Mouse (Mus musculus): ENCODE data around the gene Aox1.

Gene Aox1

GRCm38 (mm10) chr1:58074266-58074665, 44.5 kb downstream of the Aox1 start:
- DNase-seq (ENCODE audit: low read depth, low spot score): no peak
- Histone ChIP-seq H3K27me3 (ENCODE audit: control insufficient read depth, insufficient read depth, low read length, poor library complexity, severe bottlenecking) (no peaks in the 10 kb centered on the region), H3K36me3 (ENCODE audit: control insufficient read depth, insufficient read depth, low read length, poor library complexity, severe bottlenecking) (no peaks in the 10 kb centered on the region)

- Histone ChIP-seq H3K36me3 (ENCODE audit: control insufficient read depth, insufficient read depth, low read length, poor library complexity, severe bottlenecking) (no peaks in the 10 kb centered on the region), H3K27me3 (ENCODE audit: control insufficient read depth, insufficient read depth, low read length, poor library complexity, severe bottlenecking) (no peaks in the 10 kb centered on the region)
- DNase-seq (ENCODE audit: low read depth, low spot score): no peak
Observed at GRCm38 (mm10) chr1:58077882-58078281, 48.2 kb downstream of the Aox1 start.

GRCm38 (mm10) chr1:58078390-58078789, 48.7 kb downstream of the Aox1 start:
- Histone ChIP-seq H3K36me3 (ENCODE audit: control insufficient read depth, insufficient read depth, low read length, poor library complexity, severe bottlenecking) (no peaks in the 10 kb centered on the region), H3K27me3 (ENCODE audit: control insufficient read depth, insufficient read depth, low read length, poor library complexity, severe bottlenecking) (no peaks in the 10 kb centered on the region)
- DNase-seq (ENCODE audit: low read depth, low spot score): no peak

GRCm38 (mm10) chr1:58079689-58080088, 50.0 kb downstream of the Aox1 start:
- Histone ChIP-seq H3K27me3 (ENCODE audit: control insufficient read depth, insufficient read depth, low read length, poor library complexity, severe bottlenecking) (no peaks in the 10 kb centered on the region), H3K36me3 (ENCODE audit: control insufficient read depth, insufficient read depth, low read length, poor library complexity, severe bottlenecking) (no peaks in the 10 kb centered on the region)
- DNase-seq (ENCODE audit: low read depth, low spot score): no peak

- no peaks in the 10 kb centered on the region for H3K36me3 ChIP-seq (ENCODE audit: control insufficient read depth, insufficient read depth, low read length, poor library complexity, severe bottlenecking)
- no peak for DNase-seq (ENCODE audit: low read depth, low spot score)
- H3K27me3 ChIP-seq (ENCODE audit: control insufficient read depth, insufficient read depth, low read length, poor library complexity, severe bottlenecking): no peaks in the 10 kb centered on the region
Observed at GRCm38 (mm10) chr1:58080446-58080845, 50.7 kb downstream of the Aox1 start.

GRCm38 (mm10) chr1:58081356-58081755, 51.6 kb downstream of the Aox1 start:
- no peak for DNase-seq (ENCODE audit: low read depth, low spot score)
- Histone ChIP-seq H3K36me3 (ENCODE audit: control insufficient read depth, insufficient read depth, low read length, poor library complexity, severe bottlenecking) (no peaks in the 10 kb centered on the region), H3K27me3 (ENCODE audit: control insufficient read depth, insufficient read depth, low read length, poor library complexity, severe bottlenecking) (no peaks in the 10 kb centered on the region)

- Histone ChIP-seq H3K27me3 (ENCODE audit: control insufficient read depth, insufficient read depth, low read length, poor library complexity, severe bottlenecking) (no peaks in the 10 kb centered on the region), H3K36me3 (ENCODE audit: control insufficient read depth, insufficient read depth, low read length, poor library complexity, severe bottlenecking) (no peaks in the 10 kb centered on the region)
- DNase-seq (ENCODE audit: low read depth, low spot score): no peak
Observed at GRCm38 (mm10) chr1:58089316-58089715, 59.6 kb downstream of the Aox1 start.

GRCm38 (mm10) chr1:58090191-58090590, 60.5 kb downstream of the Aox1 start:
- H3K36me3 ChIP-seq (ENCODE audit: control insufficient read depth, insufficient read depth, low read length, poor library complexity, severe bottlenecking): no peaks in the 10 kb centered on the region
- DNase-seq (ENCODE audit: low read depth, low spot score): no peak
- no peaks in the 10 kb centered on the region for H3K27me3 ChIP-seq (ENCODE audit: control insufficient read depth, insufficient read depth, low read length, poor library complexity, severe bottlenecking)

- H3K27me3 ChIP-seq (ENCODE audit: control insufficient read depth, insufficient read depth, low read length, poor library complexity, severe bottlenecking): no peaks in the 10 kb centered on the region
- no peak for DNase-seq (ENCODE audit: low read depth, low spot score)
- H3K36me3 ChIP-seq (ENCODE audit: control insufficient read depth, insufficient read depth, low read length, poor library complexity, severe bottlenecking): no peaks in the 10 kb centered on the region
Observed at GRCm38 (mm10) chr1:58091213-58091612, 61.5 kb downstream of the Aox1 start.

GRCm38 (mm10) chr1:58091992-58092560, 62.3 kb downstream of the Aox1 start:
- no peaks in the 10 kb centered on the region for H3K36me3 ChIP-seq (ENCODE audit: control insufficient read depth, insufficient read depth, low read length, poor library complexity, severe bottlenecking)
- no peak for DNase-seq (ENCODE audit: low read depth, low spot score)
- no peaks in the 10 kb centered on the region for H3K27me3 ChIP-seq (ENCODE audit: control insufficient read depth, insufficient read depth, low read length, poor library complexity, severe bottlenecking)

- no peaks in the 10 kb centered on the region for H3K36me3 ChIP-seq (ENCODE audit: control insufficient read depth, insufficient read depth, low read length, poor library complexity, severe bottlenecking)
- H3K27me3 ChIP-seq (ENCODE audit: control insufficient read depth, insufficient read depth, low read length, poor library complexity, severe bottlenecking): no peaks in the 10 kb centered on the region
- DNase-seq (ENCODE audit: low read depth, low spot score): no peak
Observed at GRCm38 (mm10) chr1:58097338-58097737, 67.6 kb downstream of the Aox1 start.

GRCm38 (mm10) chr1:58099119-58099518, 69.4 kb downstream of the Aox1 start:
- no peaks in the 10 kb centered on the region for H3K27me3 ChIP-seq (ENCODE audit: control insufficient read depth, insufficient read depth, low read length, poor library complexity, severe bottlenecking)
- H3K36me3 ChIP-seq (ENCODE audit: control insufficient read depth, insufficient read depth, low read length, poor library complexity, severe bottlenecking): no peaks in the 10 kb centered on the region
- peak; percentile 2 for DNase-seq (ENCODE audit: low read depth, low spot score)

GRCm38 (mm10) chr1:58101531-58102146, 71.9 kb downstream of the Aox1 start:
- Histone ChIP-seq H3K36me3 (ENCODE audit: control insufficient read depth, insufficient read depth, low read length, poor library complexity, severe bottlenecking) (no peaks in the 10 kb centered on the region), H3K27me3 (ENCODE audit: control insufficient read depth, insufficient read depth, low read length, poor library complexity, severe bottlenecking) (no peaks in the 10 kb centered on the region; the same call in 1 of the 2 replicates)
- no peak for DNase-seq (ENCODE audit: low read depth, low spot score)

GRCm38 (mm10) chr1:58102494-58102893, 72.8 kb downstream of the Aox1 start:
- Histone ChIP-seq H3K27me3 (ENCODE audit: control insufficient read depth, insufficient read depth, low read length, poor library complexity, severe bottlenecking) (no peaks in the 10 kb centered on the region; the same call in 1 of the 2 replicates), H3K36me3 (ENCODE audit: control insufficient read depth, insufficient read depth, low read length, poor library complexity, severe bottlenecking) (no peaks in the 10 kb centered on the region)
- no peak for DNase-seq (ENCODE audit: low read depth, low spot score)

- no peaks in the 10 kb centered on the region for H3K36me3 ChIP-seq (ENCODE audit: control insufficient read depth, insufficient read depth, low read length, poor library complexity, severe bottlenecking)
- no peak for DNase-seq (ENCODE audit: low read depth, low spot score)
- no peaks in the 10 kb centered on the region; the same call in 1 of the 2 replicates for H3K27me3 ChIP-seq (ENCODE audit: control insufficient read depth, insufficient read depth, low read length, poor library complexity, severe bottlenecking)
Observed at GRCm38 (mm10) chr1:58105685-58106084, 76.0 kb downstream of the Aox1 start.

- Histone ChIP-seq H3K27me3 (ENCODE audit: control insufficient read depth, insufficient read depth, low read length, poor library complexity, severe bottlenecking) (no peaks in the 10 kb centered on the region; the same call in 1 of the 2 replicates), H3K36me3 (ENCODE audit: control insufficient read depth, insufficient read depth, low read length, poor library complexity, severe bottlenecking) (no peaks in the 10 kb centered on the region)
- DNase-seq (ENCODE audit: low read depth, low spot score): no peak
Observed at GRCm38 (mm10) chr1:58107066-58107465, 77.3 kb downstream of the Aox1 start.

All from splenic B cell, adult 2 months (primary cell).